Mouse (Mus musculus) forebrain, embryonic 12.5 days (tissue): Measurements from ENCODE around the gene Gm4792. TPM values are rescaled to one million over a fixed set of nuclear protein-coding genes. Genes with fewer than 3 reads are reported as not detected.
A peak's percentile ranks its signal among the peaks of the same experiment; 100 is the strongest.

Experiments used
- ATAC-seq: fragments of 200-750 bp; cut with Nextera tagmentation; 2 replicates; pipeline ENCODE4 v1.8.0; 2017; ENCODE audit warnings: moderate TSS enrichment; ENCODE audit not compliant: low FRiP score
- H3K27ac ChIP-seq: fragments of 300-500 bp; sonication (generic); 2 replicates; pipeline ENCODE4 v1.5.1; 2016; ENCODE audit warnings: mild to moderate bottlenecking
- H3K27me3 ChIP-seq: fragments of 300-500 bp; sonication (generic); 2 replicates; pipeline ENCODE4 v1.6.1; 2016; ENCODE audit warnings: mild to moderate bottlenecking
- H3K36me3 ChIP-seq: fragments of 300-500 bp; sonication (generic); replicated peaks from 2 replicates; pipeline ENCODE4 v1.6.1; 2016; ENCODE audit warnings: mild to moderate bottlenecking
- H3K4me1 ChIP-seq: fragments of 300-500 bp; sonication (generic); 2 replicates; pipeline ENCODE4 v1.6.1; 2016
- H3K4me2 ChIP-seq: fragments of 300-500 bp; sonication (generic); 2 replicates; pipeline ENCODE4 v1.6.1; 2016; ENCODE audit warnings: mild to moderate bottlenecking, moderate library complexity
- H3K4me3 ChIP-seq: fragments of 300-500 bp; sonication (generic); replicated peaks from 2 replicates; pipeline ENCODE4 v1.5.1; 2016; ENCODE audit warnings: mild to moderate bottlenecking
- H3K9ac ChIP-seq: fragments of 300-500 bp; sonication (generic); 2 replicates; pipeline ENCODE4 v1.6.1; 2016; ENCODE audit warnings: mild to moderate bottlenecking
- H3K9me3 ChIP-seq: fragments of 300-500 bp; sonication (generic); 2 replicates; pipeline ENCODE4 v1.6.1; 2016
- WGBS: fragments of 180-500 bp; shearing (Covaris S2); methylation state at CpG from one replicate; pipeline ENCODE4 v1.1.7; 2016; 5-methylcytosine and 5-hydroxymethylcytosine counted together
- polyA plus RNA-seq: library from polyadenylated mRNA; unstranded; fragments of >200 nt; fragmentation: Nextera tagmentation; extraction: Ambion mirVana; gene quantifications from 2 replicates; pipeline ENCODE4 v1.2.1, GENCODE M21; 2016

Gene Gm4792
- polyA plus RNA-seq, 1 experiment from 2014 or later = not detected

DNA sequence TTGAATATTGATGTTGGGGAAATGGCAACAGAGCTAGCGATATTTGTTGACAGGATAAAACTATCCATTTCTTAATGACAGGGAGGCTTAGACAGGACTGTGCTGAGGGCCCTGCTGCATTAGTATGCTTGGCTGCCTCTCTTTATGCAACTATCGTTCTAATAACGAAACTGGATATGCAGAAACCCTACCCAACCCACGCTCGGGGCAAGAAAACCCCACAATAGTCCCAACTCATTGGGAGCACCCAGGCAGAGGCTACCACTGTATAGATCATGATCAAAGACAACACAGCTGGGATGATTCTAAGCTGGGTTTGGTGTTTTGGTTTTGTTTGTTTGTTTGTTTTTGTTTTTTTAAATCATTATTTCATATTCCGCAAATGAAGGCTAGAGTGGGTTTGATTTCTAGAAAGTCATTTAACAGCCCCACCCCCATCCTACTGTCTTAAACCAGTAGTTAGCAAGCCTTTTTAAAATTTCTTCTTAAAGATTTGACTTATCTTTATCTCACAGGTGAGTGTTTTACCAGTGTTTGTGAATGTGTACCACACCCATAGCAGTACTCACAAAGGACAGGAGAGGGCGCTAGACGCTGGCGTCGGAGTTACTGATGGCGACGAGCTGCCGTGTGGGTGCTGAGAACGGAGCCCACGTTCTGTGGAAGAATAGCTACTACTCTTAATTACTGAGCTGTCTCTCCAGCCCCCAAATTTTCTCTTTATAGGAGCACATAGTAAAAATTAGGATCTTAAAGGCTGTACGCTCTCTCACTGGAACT is 34.0 kb upstream of the Gm4792 start:
- Histone ChIP-seq H3K9me3 (no peaks in the 10 kb centered on the region), H3K4me2 (no peak overlapping the region), H3K27me3 (no peaks in the 10 kb centered on the region), H3K27ac (no peak overlapping the region), H3K36me3 (no peaks in the 10 kb centered on the region), H3K4me1 (peaks cover 6% of the 10 kb centered on the region), H3K4me3 (no peak overlapping the region), H3K9ac (no peak overlapping the region)
- WGBS = 79% methylated on average over 16 of the region's 16 CpGs
- ATAC-seq = no peak

- Histone ChIP-seq H3K4me2 (no peak overlapping the region), H3K27me3 (no peaks in the 10 kb centered on the region), H3K9ac (no peak overlapping the region), H3K27ac (no peak overlapping the region), H3K4me3 (no peak overlapping the region), H3K36me3 (no peaks in the 10 kb centered on the region), H3K4me1 (peaks cover 6% of the 10 kb centered on the region), H3K9me3 (no peaks in the 10 kb centered on the region)
- WGBS = 57% methylated on average over 5 of the region's 5 CpGs
- no peak for ATAC-seq
Measured at GRCm38 (mm10) chr10:94329962-94330361, 31.5 kb upstream of the Gm4792 start.

- 52% methylated on average over 4 of the region's 4 CpGs for WGBS
- no peak overlapping the region for H3K9ac ChIP-seq
Measured at GRCm38 (mm10) chr10:94318574-94318973, 20.1 kb upstream of the Gm4792 start.

GRCm38 (mm10) chr10:94313146-94313545 is 14.6 kb upstream of the Gm4792 start:
- no peak overlapping the region for H3K4me2 ChIP-seq
- H3K36me3 ChIP-seq = no peaks in the 10 kb centered on the region
- H3K9ac ChIP-seq = no peak overlapping the region
- no peak overlapping the region for H3K4me3 ChIP-seq
- WGBS = 85% methylated on average over 4 of the region's 4 CpGs
- no peak overlapping the region for H3K27ac ChIP-seq
- peaks cover 21% of the 10 kb centered on the region for H3K4me1 ChIP-seq
- 0 out of 2 replicates have a peak, but pooled peaks cover 10% of the 10 kb centered on the region for H3K9me3 ChIP-seq
- peaks cover 22% of the 10 kb centered on the region for H3K27me3 ChIP-seq
- no peak for ATAC-seq

More at GRCm38 (mm10) chr10:94318574-94318973, 20.1 kb upstream of the Gm4792 start:
- Histone ChIP-seq H3K4me3 (no peak overlapping the region), H3K36me3 (no peaks in the 10 kb centered on the region), H3K4me2 (no peak overlapping the region), H3K27ac (no peak overlapping the region), H3K27me3 (no peaks in the 10 kb centered on the region), H3K9me3 (no peaks in the 10 kb centered on the region), H3K4me1 (0 out of 2 replicates have a peak, but pooled peaks cover 6% of the 10 kb centered on the region)
- ATAC-seq = no peak

GRCm38 (mm10) chr10:94312007-94312715 is 13.7 kb upstream of the Gm4792 start:
- peaks cover 24% of the 10 kb centered on the region for H3K27me3 ChIP-seq

GRCm38 (mm10) chr10:94311511-94312006 is 13.1 kb upstream of the Gm4792 start, which contains the start of gene Tmcc3:
TSS of gene Tmcc3 (plus strand) at chr10:94311949.
- Histone ChIP-seq H3K9me3 (0 out of 2 replicates have a peak, but pooled peaks cover 10% of the 10 kb centered on the region), H3K4me2 (peak within 1 kb of the TSS; percentile 96), H3K27ac (no peak within 1 kb of the TSS), H3K4me1 (peaks cover 18% of the 10 kb centered on the region), H3K9ac (peak within 1 kb of the TSS; percentile 61), H3K4me3 (peak within 1 kb of the TSS; percentile 49), H3K27me3 (peaks cover 24% of the 10 kb centered on the region), H3K36me3 (no peaks in the 10 kb centered on the region)
- 0 out of 2 replicates have a peak, but pooled peaks have one; percentile 14 for ATAC-seq
- WGBS = 3% methylated on average over 19 of the region's 19 CpGs

More at GRCm38 (mm10) chr10:94312007-94312715, 13.7 kb upstream of the Gm4792 start:
- H3K9me3 ChIP-seq = 0 out of 2 replicates have a peak, but pooled peaks cover 10% of the 10 kb centered on the region
- peak overlapping the region; percentile 49 for H3K4me3 ChIP-seq
- WGBS = under 1% methylated on average over 45 of the region's 45 CpGs
- H3K36me3 ChIP-seq = no peaks in the 10 kb centered on the region
- peaks cover 21% of the 10 kb centered on the region for H3K4me1 ChIP-seq
- peak; percentile 88 for ATAC-seq
- peak overlapping the region; percentile 96 for H3K4me2 ChIP-seq
- no peak overlapping the region for H3K27ac ChIP-seq
- H3K9ac ChIP-seq = peak overlapping the region; percentile 61

- Histone ChIP-seq H3K4me3 (no peak overlapping the region), H3K9me3 (0 out of 2 replicates have a peak, but pooled peaks cover 10% of the 10 kb centered on the region), H3K27ac (no peak overlapping the region), H3K36me3 (no peaks in the 10 kb centered on the region), H3K27me3 (peaks cover 24% of the 10 kb centered on the region), H3K4me1 (peaks cover 15% of the 10 kb centered on the region), H3K4me2 (no peak overlapping the region), H3K9ac (no peak overlapping the region)
- ATAC-seq = no peak
- 49% methylated on average over 9 of the region's 9 CpGs for WGBS
Measured at GRCm38 (mm10) chr10:94310499-94311267, 12.2 kb upstream of the Gm4792 start.

- Histone ChIP-seq H3K4me3 (no peak overlapping the region), H3K9me3 (0 out of 2 replicates have a peak, but pooled peaks cover 10% of the 10 kb centered on the region), H3K27me3 (0 out of 2 replicates have a peak, but pooled peaks cover 8% of the 10 kb centered on the region), H3K4me2 (no peak overlapping the region), H3K36me3 (no peaks in the 10 kb centered on the region), H3K27ac (no peak overlapping the region), H3K9ac (no peak overlapping the region), H3K4me1 (0 out of 2 replicates have a peak, but pooled peaks cover 6% of the 10 kb centered on the region)
- ATAC-seq = no peak
- 67% methylated on average over 5 of the region's 5 CpGs for WGBS
Measured at GRCm38 (mm10) chr10:94305526-94305925, 7.0 kb upstream of the Gm4792 start.

DNA sequence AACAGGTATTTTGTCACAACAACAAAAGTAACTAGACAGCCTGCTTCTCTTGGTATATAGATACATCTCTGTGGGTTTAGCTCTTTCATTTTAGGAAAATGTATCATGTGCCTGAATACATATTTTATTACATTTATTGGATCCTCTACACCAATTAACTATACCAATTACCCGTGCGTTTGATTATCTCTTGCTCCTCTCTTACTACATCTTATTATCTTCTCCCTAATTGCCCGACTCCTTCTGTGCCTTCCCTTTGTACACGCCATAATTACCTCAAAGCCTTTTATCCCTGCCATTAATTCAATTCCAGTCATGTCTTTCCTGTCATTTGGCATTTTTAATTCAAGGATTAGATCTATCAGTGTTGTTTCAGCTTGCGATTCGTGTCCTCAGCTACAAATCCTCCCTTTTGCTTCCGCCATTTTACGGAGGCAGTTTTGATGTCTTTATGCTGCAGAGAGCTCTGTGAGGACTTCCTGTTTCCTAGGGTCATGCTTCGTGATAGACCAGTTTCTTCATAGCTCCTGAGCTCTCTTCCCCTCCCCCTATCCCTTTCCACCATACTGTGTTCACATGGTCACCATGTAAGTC is 5.7 kb upstream of the Gm4792 start:
- Histone ChIP-seq H3K9ac (no peak overlapping the region), H3K4me3 (no peak overlapping the region), H3K36me3 (no peaks in the 10 kb centered on the region), H3K27ac (0 out of 2 replicates have a peak overlapping the region, but pooled peaks have one; percentile 46), H3K9me3 (0 out of 2 replicates have a peak, but pooled peaks cover 8% of the 10 kb centered on the region), H3K27me3 (0 out of 2 replicates have a peak, but pooled peaks cover 3% of the 10 kb centered on the region), H3K4me1 (0 out of 2 replicates have a peak, but pooled peaks cover 6% of the 10 kb centered on the region), H3K4me2 (no peak overlapping the region)
- WGBS = 58% methylated on average over 9 of the region's 9 CpGs
- no peak for ATAC-seq

GRCm38 (mm10) chr10:94299301-94299700 is 798 bp upstream of the Gm4792 start:
- no peak overlapping the region for H3K27ac ChIP-seq
- no peak overlapping the region for H3K9ac ChIP-seq
- ATAC-seq = no peak
- H3K4me3 ChIP-seq = no peak overlapping the region
- no peaks in the 10 kb centered on the region for H3K9me3 ChIP-seq
- no peaks in the 10 kb centered on the region for H3K36me3 ChIP-seq
- H3K4me1 ChIP-seq = peaks cover 24% of the 10 kb centered on the region
- no peaks in the 10 kb centered on the region for H3K27me3 ChIP-seq
- 93% methylated on average over 2 of the region's 2 CpGs for WGBS
- no peak overlapping the region for H3K4me2 ChIP-seq

DNA sequence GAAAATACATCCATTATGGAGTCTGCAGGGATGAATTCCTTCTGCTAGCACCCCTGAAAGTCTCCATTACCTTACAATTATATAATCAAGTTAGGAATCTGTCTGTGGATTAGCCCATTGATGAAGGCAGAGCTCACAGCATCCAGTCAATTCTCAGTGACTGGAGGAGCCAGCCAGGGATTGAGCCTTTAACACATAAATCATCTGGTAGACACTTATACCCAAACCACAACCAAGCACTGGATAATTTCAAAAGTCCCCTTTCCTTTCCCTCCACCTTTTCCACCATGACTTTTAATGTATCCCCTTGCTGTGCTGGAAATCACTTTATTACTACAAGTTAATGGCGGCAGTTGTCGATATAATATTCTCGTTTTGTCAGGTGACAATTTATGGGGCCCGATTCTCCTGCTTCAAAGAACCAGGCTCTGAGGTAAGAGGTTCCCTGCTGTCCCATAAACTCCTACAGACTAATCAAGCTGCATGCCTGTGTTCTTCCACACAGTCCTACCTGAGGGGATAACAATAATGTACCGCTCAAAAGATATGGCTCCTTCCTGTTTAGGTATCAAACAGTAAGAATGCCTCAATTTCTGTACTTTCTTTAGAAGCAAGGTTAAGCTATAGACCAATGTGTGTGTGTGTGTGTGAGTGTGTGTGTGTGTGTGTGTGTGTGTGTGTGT is 2.4 kb downstream of the Gm4792 start:
- 98% methylated on average over 5 of the region's 5 CpGs for WGBS

More for the DNA sequence above, 2.4 kb downstream of the Gm4792 start:
- no peaks in the 10 kb centered on the region for H3K36me3 ChIP-seq
- no peaks in the 10 kb centered on the region for H3K27me3 ChIP-seq
- peaks cover 22% of the 10 kb centered on the region for H3K4me1 ChIP-seq
- H3K4me3 ChIP-seq = no peak overlapping the region
- ATAC-seq = no peak
- H3K9ac ChIP-seq = no peak overlapping the region
- peak overlapping the region; percentile 66 for H3K27ac ChIP-seq
- no peak overlapping the region for H3K4me2 ChIP-seq
- H3K9me3 ChIP-seq = no peaks in the 10 kb centered on the region
